Mouse (Mus musculus) hindlimb bud, embryonic 11.5 days (tissue): ENCODE data around the gene Psg16.
"Not testable (repeated sequence)": the region's sequence is repeated elsewhere in the genome, so short reads cannot be mapped to it uniquely, and the experiment has no call there.

Experiments
- DNase-seq: peaks from one replicate; pipeline ENCODE4 v3.0.0-alpha.2; 2012; ENCODE audit warnings: low read depth, low spot score; ENCODE audit errors: extremely low spot score

The Psg16 gene

GRCm38 (mm10) chr7:17055287-17055946 is 18.4 kb upstream of the Psg16 start:
- DNase-seq: no peak

GRCm38 (mm10) chr7:17056081-17056581 is 17.7 kb upstream of the Psg16 start:
- DNase-seq: no peak

GRCm38 (mm10) chr7:17056601-17057523 is 17.0 kb upstream of the Psg16 start:
- DNase-seq: no peak

- no peak for DNase-seq
Observed at GRCm38 (mm10) chr7:17058071-17058689, 15.7 kb upstream of the Psg16 start.

- no peak for DNase-seq
Observed at GRCm38 (mm10) chr7:17058816-17059462, 14.9 kb upstream of the Psg16 start.

- no peak for DNase-seq
Observed at GRCm38 (mm10) chr7:17059463-17059844, 14.4 kb upstream of the Psg16 start.

GRCm38 (mm10) chr7:17060031-17060781 is 13.6 kb upstream of the Psg16 start:
- no peak for DNase-seq

GRCm38 (mm10) chr7:17060782-17061605 is 12.8 kb upstream of the Psg16 start:
- no peak for DNase-seq

- DNase-seq: no peak
Observed at GRCm38 (mm10) chr7:17062389-17062788, 11.5 kb upstream of the Psg16 start, which contains the start of gene Hif3a. TSS of gene Hif3a (minus strand) at chr7:17062427.

- DNase-seq: no peak
Observed at GRCm38 (mm10) chr7:17062845-17063244, 11.0 kb upstream of the Psg16 start.

GRCm38 (mm10) chr7:17065620-17066019 is 8.2 kb upstream of the Psg16 start:
- no peak for DNase-seq

- no peak for DNase-seq
Observed at GRCm38 (mm10) chr7:17066412-17066811, 7.4 kb upstream of the Psg16 start.

- no peak for DNase-seq
Observed at GRCm38 (mm10) chr7:17067000-17067399, 6.8 kb upstream of the Psg16 start.

- not testable (repeated sequence) for DNase-seq
Observed at GRCm38 (mm10) chr7:17067651-17068050, 6.2 kb upstream of the Psg16 start.

- no peak for DNase-seq
Observed at GRCm38 (mm10) chr7:17073513-17073903, 332 bp upstream of the Psg16 start.

GRCm38 (mm10) chr7:17076542-17076941 is 2.7 kb downstream of the Psg16 start:
- DNase-seq: no peak

- DNase-seq: no peak
Observed at GRCm38 (mm10) chr7:17078076-17078654, 4.3 kb downstream of the Psg16 start.

- DNase-seq: no peak
Observed at GRCm38 (mm10) chr7:17082766-17083165, 8.9 kb downstream of the Psg16 start.

GRCm38 (mm10) chr7:17087731-17088130 is 13.9 kb downstream of the Psg16 start:
- DNase-seq: no peak
